Mouse (Mus musculus) C2C12 (cell line): Measurements from ENCODE around the gene Naa10.

Experiments
- CTCF ChIP-seq: IDR thresholded peaks from one replicate; pipeline ENCODE4 v1.5.1; 2011; ENCODE audit not compliant: control insufficient read depth, insufficient read depth, insufficient read length
- MAX ChIP-seq: IDR thresholded peaks from one replicate; pipeline ENCODE4 v1.6.1; 2011; ENCODE audit warnings: mild to moderate bottlenecking, control low read depth

GRCm38 (mm10) chrX:73918631-73919030 lies 3.1 kb downstream of the Naa10 start:
- TF ChIP-seq MAX = no peak
- TF ChIP-seq CTCF = no peak
